Mouse (Mus musculus): Measurements from ENCODE around the gene Med12l. TPM values are rescaled to one million over a fixed set of nuclear protein-coding genes. Genes with fewer than 3 reads are reported as not detected.

The Med12l gene
- total and polyA plus RNA-seq, 2 experiments = 1.4 TPM

DNA sequence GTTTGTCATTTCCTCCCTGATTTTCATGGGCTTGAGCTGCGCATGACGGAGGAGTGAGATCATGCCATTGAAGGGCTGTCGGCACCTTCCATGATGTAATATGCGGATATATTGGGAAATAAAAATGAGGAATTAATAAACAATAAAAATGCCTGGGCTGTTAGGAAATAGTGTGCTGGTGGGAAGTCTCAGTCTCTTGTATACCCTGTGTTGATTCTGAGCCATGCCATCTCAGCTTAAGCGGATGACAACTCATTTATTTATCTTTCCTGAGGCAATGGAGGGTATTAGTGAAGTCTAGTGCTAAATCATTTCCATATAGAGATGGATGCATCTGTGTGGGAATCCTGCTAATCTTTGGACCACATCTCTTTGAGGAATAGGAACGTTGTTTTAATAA, 242.4 kb downstream of the Med12l start:
- no peak for DNase-seq (ENCODE audit: extremely low read depth, low read depth, low spot score)
- no peaks in the 10 kb centered on the region for H3K36me3 ChIP-seq (ENCODE audit: control insufficient read depth, insufficient read depth, low read length)
- 94% methylated on average over 6 of the region's 6 CpGs for WGBS
- TF ChIP-seq CTCF (IDR thresholded peaks at IDR 0.05; ENCODE audit: low read depth, low read length) (no peak), POLR2A (IDR thresholded peaks at IDR 0.05; ENCODE audit: extremely low read depth, insufficient read depth, low read length) (no peak)
- H3K9ac ChIP-seq (ENCODE audit: low read depth, low read length) = no peak overlapping the region
- H3K79me2 ChIP-seq (ENCODE audit: control insufficient read depth, insufficient read depth, low read length) = no peaks in the 10 kb centered on the region
- H3K4me3 ChIP-seq (ENCODE audit: insufficient read depth, low read depth, low read length) = no peak overlapping the region
- H3K27ac ChIP-seq (replicated peaks; ENCODE audit: insufficient read depth, low read depth, low read length) = no peak overlapping the region
- no peaks in the 10 kb centered on the region for H3K27me3 ChIP-seq (ENCODE audit: control insufficient read depth, insufficient read depth, low read length)
- H3K4me1 ChIP-seq (ENCODE audit: control insufficient read depth, insufficient read depth, low read length) = no peaks in the 10 kb centered on the region

DNA sequence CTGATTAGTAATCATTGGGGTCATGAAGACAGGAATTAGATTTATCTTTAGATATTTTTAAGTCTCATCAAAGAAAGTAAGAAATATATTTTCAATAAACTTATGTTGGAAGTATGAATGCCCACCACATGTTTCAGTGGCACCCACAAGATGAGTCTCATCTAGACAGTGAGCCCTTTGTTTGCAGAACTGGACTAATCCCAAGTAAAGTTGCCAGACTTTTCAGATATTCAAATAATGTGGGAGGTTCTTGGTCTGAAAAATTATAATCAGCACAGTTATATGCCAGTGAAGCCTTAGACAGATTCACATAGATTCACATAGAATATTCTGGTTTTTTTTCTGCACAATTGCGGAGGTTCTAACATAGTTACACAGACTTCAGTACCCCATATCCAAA, 244.8 kb downstream of the Med12l start:
- TF ChIP-seq CTCF (IDR thresholded peaks at IDR 0.05; ENCODE audit: low read depth, low read length) (no peak), POLR2A (IDR thresholded peaks at IDR 0.05; ENCODE audit: extremely low read depth, insufficient read depth, low read length) (no peak)
- H3K79me2 ChIP-seq (ENCODE audit: control insufficient read depth, insufficient read depth, low read length) = no peaks in the 10 kb centered on the region
- no peak overlapping the region for H3K9ac ChIP-seq (ENCODE audit: low read depth, low read length)
- WGBS = 100% methylated on average over 1 of the region's 1 CpGs
- no peak overlapping the region for H3K4me3 ChIP-seq (ENCODE audit: insufficient read depth, low read depth, low read length)
- no peaks in the 10 kb centered on the region for H3K27me3 ChIP-seq (ENCODE audit: control insufficient read depth, insufficient read depth, low read length)
- H3K4me1 ChIP-seq (ENCODE audit: control insufficient read depth, insufficient read depth, low read length) = no peaks in the 10 kb centered on the region
- H3K27ac ChIP-seq (replicated peaks; ENCODE audit: insufficient read depth, low read depth, low read length) = no peak overlapping the region
- H3K36me3 ChIP-seq (ENCODE audit: control insufficient read depth, insufficient read depth, low read length) = no peaks in the 10 kb centered on the region
- no peak for DNase-seq (ENCODE audit: extremely low read depth, low read depth, low spot score)

DNA sequence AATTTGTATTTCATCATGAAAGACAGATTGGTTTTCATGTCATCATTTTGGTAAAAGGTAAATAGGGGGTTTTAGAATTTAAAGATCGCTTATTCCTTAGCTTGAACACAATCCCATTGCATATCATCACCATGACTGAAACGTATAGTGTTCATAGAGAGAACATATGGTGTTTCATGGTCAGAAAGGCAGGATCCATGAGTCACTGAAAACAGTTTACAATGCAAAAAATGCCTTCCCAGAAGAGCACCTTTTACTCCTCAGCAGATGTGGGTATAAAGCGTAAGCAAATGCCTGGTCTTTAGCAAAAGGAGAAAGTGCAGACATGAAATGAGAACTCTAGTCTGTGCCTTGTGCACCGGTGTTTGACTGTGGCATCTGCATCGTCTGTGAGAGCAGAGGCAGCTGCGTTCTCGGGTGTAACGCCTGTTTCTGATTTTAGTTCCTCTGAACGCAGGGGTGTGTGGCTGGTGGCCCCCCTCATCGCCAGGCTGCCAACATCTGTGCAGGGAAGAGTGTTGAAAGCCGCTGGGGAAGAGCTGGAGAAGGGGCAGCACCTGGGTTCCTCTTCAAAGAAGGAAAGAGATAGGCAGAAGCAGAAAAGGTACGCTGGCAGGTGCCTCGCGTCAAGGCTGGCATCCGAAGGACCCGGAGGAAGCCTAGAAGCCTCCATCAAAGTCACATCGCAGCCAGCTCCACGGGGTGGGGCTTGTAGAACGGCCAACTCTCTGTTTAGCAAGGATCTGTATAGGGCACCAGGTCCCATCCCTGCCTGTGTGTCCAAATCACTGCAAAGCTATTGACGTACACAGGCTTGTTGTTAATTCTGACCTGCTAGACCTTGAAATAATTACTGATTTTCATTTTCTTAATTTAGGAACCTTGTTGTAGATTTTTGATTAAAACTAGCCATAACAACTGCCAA, 252.4 kb downstream of the Med12l start:
- H3K4me3 ChIP-seq (ENCODE audit: insufficient read depth, low read depth, low read length) = no peak overlapping the region
- WGBS = 91% methylated on average over 20 of the region's 20 CpGs
- H3K27me3 ChIP-seq (ENCODE audit: control insufficient read depth, insufficient read depth, low read length) = no peaks in the 10 kb centered on the region
- H3K27ac ChIP-seq (replicated peaks; ENCODE audit: insufficient read depth, low read depth, low read length) = no peak overlapping the region
- no peaks in the 10 kb centered on the region for H3K4me1 ChIP-seq (ENCODE audit: control insufficient read depth, insufficient read depth, low read length)
- H3K79me2 ChIP-seq (ENCODE audit: control insufficient read depth, insufficient read depth, low read length) = no peaks in the 10 kb centered on the region
- H3K9ac ChIP-seq (ENCODE audit: low read depth, low read length) = no peak overlapping the region
- H3K36me3 ChIP-seq (ENCODE audit: control insufficient read depth, insufficient read depth, low read length) = no peaks in the 10 kb centered on the region
- TF ChIP-seq CTCF (IDR thresholded peaks at IDR 0.05; ENCODE audit: low read depth, low read length) (no peak), POLR2A (IDR thresholded peaks at IDR 0.05; ENCODE audit: extremely low read depth, insufficient read depth, low read length) (no peak)
- DNase-seq (ENCODE audit: extremely low read depth, low read depth, low spot score) = no peak

DNA sequence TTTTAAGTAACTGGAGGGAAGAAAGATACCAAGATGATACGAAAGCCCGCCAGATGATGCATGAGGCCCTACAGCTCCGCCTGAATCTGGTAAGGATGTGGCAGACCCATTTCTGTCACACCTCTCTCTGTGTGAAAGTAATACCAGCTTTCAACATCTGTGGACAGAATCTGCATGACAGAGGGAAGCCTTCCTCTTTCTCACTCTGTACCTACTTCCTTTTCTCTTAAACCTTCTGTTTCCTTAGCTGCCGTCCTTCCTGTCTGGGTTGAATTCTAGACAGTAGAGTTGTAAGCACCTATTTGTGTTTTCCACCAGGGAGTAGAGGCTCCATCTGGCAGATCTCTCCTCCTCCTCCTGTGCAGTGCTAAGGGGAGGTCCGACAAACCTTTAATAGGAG, 255.1 kb downstream of the Med12l start:
- 77% methylated on average over 5 of the region's 5 CpGs for WGBS
- Histone ChIP-seq H3K4me1 (ENCODE audit: control insufficient read depth, insufficient read depth, low read length) (no peaks in the 10 kb centered on the region), H3K36me3 (ENCODE audit: control insufficient read depth, insufficient read depth, low read length) (no peaks in the 10 kb centered on the region), H3K27ac (replicated peaks; ENCODE audit: insufficient read depth, low read depth, low read length) (no peak overlapping the region), H3K9ac (ENCODE audit: low read depth, low read length) (no peak overlapping the region), H3K79me2 (ENCODE audit: control insufficient read depth, insufficient read depth, low read length) (no peaks in the 10 kb centered on the region), H3K4me3 (ENCODE audit: insufficient read depth, low read depth, low read length) (no peak overlapping the region), H3K27me3 (ENCODE audit: control insufficient read depth, insufficient read depth, low read length) (no peaks in the 10 kb centered on the region)
- TF ChIP-seq POLR2A (IDR thresholded peaks at IDR 0.05; ENCODE audit: extremely low read depth, insufficient read depth, low read length) (no peak), CTCF (IDR thresholded peaks at IDR 0.05; ENCODE audit: low read depth, low read length) (no peak)
- DNase-seq (ENCODE audit: extremely low read depth, low read depth, low spot score) = peak; percentile 20

DNA sequence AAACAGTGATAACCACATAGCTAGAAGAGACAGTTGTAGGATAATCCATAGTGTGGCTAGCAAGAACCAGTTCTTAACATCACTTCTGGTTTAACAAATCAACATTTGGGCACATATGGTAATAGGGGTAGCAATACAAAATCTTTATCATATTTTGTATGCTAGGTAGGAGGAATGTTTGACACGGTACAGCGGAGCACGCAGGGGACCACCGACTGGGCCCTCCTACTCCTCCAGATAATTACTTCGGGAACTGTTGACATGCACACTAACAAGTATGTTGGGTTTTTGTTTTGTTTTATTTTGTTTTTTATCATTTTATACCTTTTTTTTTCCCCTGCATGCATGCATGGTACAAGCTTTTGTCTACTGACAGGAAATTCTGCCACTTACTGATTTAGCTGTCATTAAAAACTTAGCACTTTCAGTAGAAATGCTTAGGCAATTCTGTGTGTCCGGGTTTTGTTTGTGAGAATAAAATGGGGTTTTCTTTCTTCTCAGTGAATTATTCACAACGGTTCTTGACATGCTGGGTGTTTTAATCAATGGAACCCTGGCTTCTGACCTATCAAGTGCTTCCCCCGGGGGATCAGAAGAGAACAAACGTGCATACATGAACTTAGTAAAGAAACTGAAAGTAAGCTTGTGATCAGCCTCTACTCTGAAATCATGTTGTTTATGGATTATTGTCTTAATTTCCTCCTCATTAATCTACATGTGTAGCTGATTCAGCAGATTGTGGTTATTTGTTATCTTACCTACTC, 256.3 kb downstream of the Med12l start:
- Histone ChIP-seq H3K79me2 (ENCODE audit: control insufficient read depth, insufficient read depth, low read length) (no peaks in the 10 kb centered on the region), H3K27me3 (ENCODE audit: control insufficient read depth, insufficient read depth, low read length) (no peaks in the 10 kb centered on the region), H3K4me1 (ENCODE audit: control insufficient read depth, insufficient read depth, low read length) (no peaks in the 10 kb centered on the region), H3K36me3 (ENCODE audit: control insufficient read depth, insufficient read depth, low read length) (no peaks in the 10 kb centered on the region), H3K27ac (replicated peaks; ENCODE audit: insufficient read depth, low read depth, low read length) (no peak overlapping the region), H3K4me3 (ENCODE audit: insufficient read depth, low read depth, low read length) (peak overlapping the region; percentile 20; the same call in 1 of the 2 replicates), H3K9ac (ENCODE audit: low read depth, low read length) (no peak overlapping the region)
- 71% methylated on average over 9 of the region's 9 CpGs for WGBS
- TF ChIP-seq CTCF (IDR thresholded peaks at IDR 0.05; ENCODE audit: low read depth, low read length) (no peak), POLR2A (IDR thresholded peaks at IDR 0.05; ENCODE audit: extremely low read depth, insufficient read depth, low read length) (no peak)
- DNase-seq (ENCODE audit: extremely low read depth, low read depth, low spot score) = no peak

Data from liver, adult 2 months (tissue).